Mouse (Mus musculus) CH12.LX (cell line): ENCODE measurements at regions not wholly inside any gene's neighbourhood (a gene's known extent, or its start where the extent isn't known, plus 50 kb on each side); places are given as distances from the start of the nearest gene placed in this dataset.

ENCODE experiments used
- DNase-seq: peaks from one replicate; pipeline ENCODE4 v3.0.0-alpha.2; 2013; ENCODE audit errors: extremely low read depth
- H3K27ac ChIP-seq: 2 replicates; pipeline ENCODE4 v1.5.1; 2012; ENCODE audit warnings: low read depth, mild to moderate bottlenecking, control low read depth, moderate library complexity; ENCODE audit not compliant: insufficient read depth
- H3K27me3 ChIP-seq: replicated peaks from 2 replicates; pipeline ENCODE3; 2012; ENCODE audit warnings: inconsistent platforms
- H3K36me3 ChIP-seq, 2 experiments: replicated peaks in 1 of 2; 2 replicates each; pipeline versions ENCODE3 to v1.6.1; 2012; ENCODE audit warnings: inconsistent platforms in 1 of 2, low read length in 1 of 2, mild to moderate bottlenecking in 1 of 2, mixed read lengths in 1 of 2, moderate library complexity in 1 of 2; ENCODE audit not compliant: control insufficient read depth in 1 of 2, insufficient read depth in 1 of 2
- H3K4me1 ChIP-seq, 2 experiments: 2 replicates each; pipeline ENCODE4 v1.6.1; 2012; ENCODE audit warnings: inconsistent platforms in 1 of 2, moderate library complexity in 1 of 2; ENCODE audit not compliant: insufficient read depth in 2 of 2, control insufficient read depth in 1 of 2
- H3K4me2 ChIP-seq: 2 replicates; pipeline ENCODE4 v1.6.1; 2012; ENCODE audit warnings: low read depth, mild to moderate bottlenecking, control low read depth; ENCODE audit not compliant: poor library complexity, insufficient read depth, severe bottlenecking
- H3K4me3 ChIP-seq, 3 experiments: fragments of 150-350 bp in 1 of 3; sonication (generic) in 1 of 3; replicated peaks in 1 of 3; 2 replicates each; pipeline versions ENCODE3 to v1.5.1; 2011 to 2012; ENCODE audit warnings: low read depth in 2 of 3, low read length in 2 of 3, mild to moderate bottlenecking in 2 of 3, moderate library complexity in 2 of 3, control low read depth in 1 of 3, improper control_type of control experiment in 1 of 3, inconsistent platforms in 1 of 3, mixed read lengths in 1 of 3; ENCODE audit not compliant: poor library complexity in 1 of 3
- H3K79me2 ChIP-seq: replicated peaks from 2 replicates; pipeline ENCODE4 v1.6.1; 2012; ENCODE audit warnings: mild to moderate bottlenecking, moderate library complexity; ENCODE audit not compliant: control insufficient read depth, poor library complexity, insufficient read depth, severe bottlenecking; ENCODE audit errors: extremely low read depth
- H3K9ac ChIP-seq: 2 replicates; pipeline ENCODE4 v1.6.1; 2012; ENCODE audit warnings: low read depth, mild to moderate bottlenecking, control low read depth, moderate library complexity; ENCODE audit not compliant: insufficient read depth
- H3K9me3 ChIP-seq: replicated peaks from 2 replicates; pipeline ENCODE3; 2012; ENCODE audit warnings: low read length, inconsistent platforms, mixed read lengths
- CHD1 ChIP-seq: IDR thresholded peaks from 2 replicates; pipeline ENCODE4 v1.6.1; 2012; ENCODE audit warnings: low read depth, low read length, improper control_type of control experiment, inconsistent platforms
- CHD2 ChIP-seq: IDR thresholded peaks from 2 replicates; pipeline ENCODE4 v1.6.1; 2011; ENCODE audit warnings: low read length, improper control_type of control experiment
- CTCF ChIP-seq, 2 experiments: IDR thresholded peaks in 1 of 2; conservative IDR thresholded peaks in 1 of 2; 2 replicates each; pipeline ENCODE4 v1.5.1; 2011 to 2012; ENCODE audit warnings: low read depth in 2 of 2, low read length in 2 of 2, improper control_type of control experiment in 1 of 2, inconsistent platforms in 1 of 2, mild to moderate bottlenecking in 1 of 2, moderate library complexity in 1 of 2
- E2F4 ChIP-seq: IDR thresholded peaks from 2 replicates; pipeline ENCODE4 v1.6.1; 2011; ENCODE audit warnings: low read depth, low read length, improper control_type of control experiment; ENCODE audit not compliant: insufficient replicate concordance
- ELF1 ChIP-seq: IDR thresholded peaks from 2 replicates; pipeline ENCODE4 v1.6.1; 2014; ENCODE audit warnings: low read depth, mild to moderate bottlenecking, inconsistent platforms, low read length, improper control_type of control experiment
- EP300 ChIP-seq: IDR thresholded peaks from 2 replicates; pipeline ENCODE4 v1.6.1; 2011; ENCODE audit warnings: low read length, improper control_type of control experiment
- MAZ ChIP-seq: IDR thresholded peaks from 2 replicates; pipeline ENCODE4 v1.6.1; 2012; ENCODE audit warnings: low read depth, mild to moderate bottlenecking, inconsistent platforms, low read length, improper control_type of control experiment, moderate library complexity
- MXI1 ChIP-seq: IDR thresholded peaks from 2 replicates; pipeline ENCODE4 v1.6.1; 2011; ENCODE audit warnings: mild to moderate bottlenecking, low read depth, low read length, improper control_type of control experiment
- NELFE ChIP-seq: IDR thresholded peaks from 2 replicates; pipeline ENCODE4 v1.6.1; 2011; ENCODE audit warnings: low read depth, low read length, improper control_type of control experiment
- NRF1 ChIP-seq: IDR thresholded peaks from 2 replicates; pipeline ENCODE4 v1.6.1; 2014; ENCODE audit warnings: low read depth, mild to moderate bottlenecking, inconsistent platforms, low read length, improper control_type of control experiment, moderate library complexity
- PAX5 ChIP-seq: IDR thresholded peaks from 2 replicates; pipeline ENCODE4 v1.6.1; 2012; ENCODE audit warnings: low read length, inconsistent platforms, mixed read lengths
- POLR2A ChIP-seq: IDR thresholded peaks from 2 replicates; pipeline ENCODE4 v1.6.1; 2011; ENCODE audit warnings: low read depth, mild to moderate bottlenecking, improper control_type of control experiment, low read length
- POLR2AphosphoS2 ChIP-seq: IDR thresholded peaks from 2 replicates; pipeline ENCODE4 v1.6.1; 2011; ENCODE audit warnings: low read depth, low read length, improper control_type of control experiment
- SIN3A ChIP-seq: IDR thresholded peaks from 2 replicates; pipeline ENCODE4 v1.6.1; 2012; ENCODE audit warnings: low read length, improper control_type of control experiment, inconsistent platforms
- TBP ChIP-seq: conservative IDR thresholded peaks from 2 replicates; pipeline ENCODE4 v1.6.1; 2011; ENCODE audit warnings: low read depth, low read length, improper control_type of control experiment
- UBTF ChIP-seq: IDR thresholded peaks from 2 replicates; pipeline ENCODE4 v1.6.1; 2012; ENCODE audit warnings: low read depth, mild to moderate bottlenecking, inconsistent platforms, low read length, improper control_type of control experiment, moderate library complexity
- ZKSCAN1 ChIP-seq: IDR thresholded peaks from 2 replicates; pipeline ENCODE4 v1.6.1; 2012; ENCODE audit warnings: low read depth, inconsistent platforms, low read length, improper control_type of control experiment, borderline replicate concordance
- ZNF384 ChIP-seq: IDR thresholded peaks from 2 replicates; pipeline ENCODE4 v1.6.1; 2012; ENCODE audit warnings: low read depth, low read length, improper control_type of control experiment, inconsistent platforms
- dilution Hi-C: fragments of 300-500 bp; cut with MboI; formaldehyde crosslinking; loops from 2 replicates; pipeline ENCODE4 v1.14.3; 2020; ENCODE audit warnings: low sequenced_read_pairs; ENCODE audit not compliant: extremely low pct_unique_long_range_greater_than_20kb, extremely low pct_ligation_motif_present
- in situ Hi-C: fragments of 300-500 bp; cut with MboI; formaldehyde crosslinking; loops from 3 replicates; pipeline ENCODE4 v1.14.3; 2019; ENCODE audit warnings: low sequenced_read_pairs, low pct_ligation_motif_present, low pct_unique_long_range_greater_than_20kb, mixed read lengths

- no peaks in the 10 kb centered on the region for H3K27me3 ChIP-seq
- H3K79me2 ChIP-seq: no peaks in the 10 kb centered on the region
- H3K4me1 ChIP-seq: no peaks in the 10 kb centered on the region
- no peak overlapping the region for H3K27ac ChIP-seq
- in situ Hi-C loops: no loop called here
- TF ChIP-seq CHD2: no peak
- no peak for TF ChIP-seq MXI1
- no peak for TF ChIP-seq NRF1
- no peak for TF ChIP-seq PAX5
- TF ChIP-seq POLR2AphosphoS2: no peak
- TF ChIP-seq ZNF384: no peak
- no peak for TF ChIP-seq MAZ
- no peak for TF ChIP-seq POLR2A
- no peak for TF ChIP-seq CTCF (conservative IDR thresholded peaks at IDR 0.05 in 1 of 2, IDR thresholded peaks at IDR 0.05 in 1 of 2; ENCODE audit: low read depth in 2 of 2, low read length in 2 of 2)
- no peak for TF ChIP-seq ZKSCAN1
- TF ChIP-seq NELFE: no peak
- TF ChIP-seq E2F4: no peak
- no peak for TF ChIP-seq ELF1
- no peak overlapping the region for H3K9ac ChIP-seq
- dilution Hi-C loops: no loop called here
- H3K9me3 ChIP-seq: no peaks in the 10 kb centered on the region
- no peak for DNase-seq
- no peaks in the 10 kb centered on the region for H3K36me3 ChIP-seq
- H3K4me3 ChIP-seq: no peak overlapping the region
- H3K4me2 ChIP-seq: no peak overlapping the region
Observed at GRCm38 (mm10) chr3:34384965-34385505, 265.2 kb upstream of the Sox2 start.

- no peak for TF ChIP-seq UBTF
- no peak for TF ChIP-seq EP300
- TF ChIP-seq CTCF (conservative IDR thresholded peaks at IDR 0.05 in 1 of 2, IDR thresholded peaks at IDR 0.05 in 1 of 2; ENCODE audit: low read depth in 2 of 2, low read length in 2 of 2): no peak
- TF ChIP-seq POLR2A: no peak
- TF ChIP-seq CHD1: no peak
- no peak for TF ChIP-seq TBP
- TF ChIP-seq MAZ: no peak
- TF ChIP-seq SIN3A: no peak
Observed at GRCm38 (mm10) chr3:34377913-34378312, 272.3 kb upstream of the Sox2 start.

More at GRCm38 (mm10) chr3:34377913-34378312, 272.3 kb upstream of the Sox2 start:
- no peak overlapping the region for H3K4me2 ChIP-seq
- H3K79me2 ChIP-seq: no peaks in the 10 kb centered on the region
- no peak overlapping the region for H3K4me3 ChIP-seq
- H3K27ac ChIP-seq: no peak overlapping the region
- dilution Hi-C loops: no loop called here
- H3K9me3 ChIP-seq: no peaks in the 10 kb centered on the region
- no peak overlapping the region for H3K9ac ChIP-seq
- no peaks in the 10 kb centered on the region for H3K4me1 ChIP-seq
- in situ Hi-C loops: no loop called here
- no peaks in the 10 kb centered on the region for H3K27me3 ChIP-seq
- no peaks in the 10 kb centered on the region for H3K36me3 ChIP-seq
- DNase-seq: no peak
